Mouse (Mus musculus): ENCODE data around the gene Notch2.

DNA sequence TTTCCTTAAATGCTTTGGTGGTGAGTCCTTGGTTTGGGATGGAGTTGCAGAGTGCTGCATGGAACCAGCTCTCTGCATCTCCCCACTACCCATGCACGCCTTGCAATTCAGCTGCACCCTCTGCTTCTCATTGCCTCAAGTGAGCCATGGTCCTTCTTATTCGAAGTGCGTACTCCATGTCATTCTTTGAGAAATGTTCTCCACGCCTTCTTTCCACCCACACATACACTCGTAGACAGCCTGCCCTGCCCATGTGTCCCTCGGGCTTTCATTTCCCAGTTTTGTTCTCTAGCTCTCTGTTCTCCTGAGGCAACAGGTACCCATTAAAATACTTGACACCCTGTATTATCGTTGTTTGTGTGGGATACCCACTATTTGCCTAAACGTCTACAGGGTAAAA, 76.8 kb downstream of the Notch2 start:
- TF ChIP-seq CTCF (IDR thresholded peaks at IDR 0.05; ENCODE audit: control insufficient read depth, insufficient read depth, low read length) (no peak), POLR2A (IDR thresholded peaks at IDR 0.05; ENCODE audit: borderline replicate concordance, control insufficient read depth, low read depth, low read length) (no peak)

All from bone marrow, adult 2 months (tissue).